Mouse (Mus musculus) heart, embryonic 14.5 days (tissue): ENCODE data around the gene Ppip5k2. TPM values are rescaled to one million over a fixed set of nuclear protein-coding genes. Genes with fewer than 3 reads are reported as not detected.
A peak's percentile ranks its signal among the peaks of the same experiment; 100 is the strongest.

Source experiments
- ATAC-seq: fragments of 200-750 bp; cut with Nextera tagmentation; 2 replicates; pipeline ENCODE4 v1.8.0; 2017; ENCODE audit warnings: low read depth, moderate TSS enrichment; ENCODE audit not compliant: insufficient number of reproducible peaks, insufficient read depth, low FRiP score
- H3K27ac ChIP-seq, 2 experiments: fragments of 200-500 bp in 1 of 2; fragments of 300-500 bp in 1 of 2; sonication (generic) in 1 of 2; replicated peaks in 1 of 2; 2 replicates each; pipeline ENCODE4 v1.5.1; 2012 to 2014; ENCODE audit warnings: low read depth in 2 of 2, low read length in 2 of 2, control low read depth in 1 of 2, mild to moderate bottlenecking in 1 of 2, mixed read lengths in 1 of 2; ENCODE audit not compliant: control insufficient read depth in 1 of 2, insufficient read depth in 1 of 2
- H3K27me3 ChIP-seq: fragments of 300-500 bp; sonication (generic); 2 replicates; pipeline ENCODE4 v1.6.1; 2014; ENCODE audit warnings: mild to moderate bottlenecking, low read length, control low read depth; ENCODE audit not compliant: control insufficient read depth, insufficient read depth
- H3K36me3 ChIP-seq: fragments of 300-500 bp; sonication (generic); 2 replicates; pipeline ENCODE4 v1.6.1; 2014; ENCODE audit warnings: mild to moderate bottlenecking, control low read depth, low read length, mixed read lengths; ENCODE audit not compliant: control insufficient read depth, insufficient read depth
- H3K4me1 ChIP-seq, 2 experiments: fragments of 200-500 bp in 1 of 2; fragments of 300-500 bp in 1 of 2; sonication (generic) in 1 of 2; 2 replicates each; pipeline ENCODE4 v1.6.1; 2012 to 2014; ENCODE audit warnings: low read length in 2 of 2, control low read depth in 1 of 2, mixed read lengths in 1 of 2; ENCODE audit not compliant: control insufficient read depth in 2 of 2, insufficient read depth in 2 of 2
- H3K4me2 ChIP-seq: fragments of 300-500 bp; sonication (generic); 2 replicates; pipeline ENCODE4 v1.6.1; 2014; ENCODE audit warnings: mild to moderate bottlenecking, low read length
- H3K4me3 ChIP-seq, 2 experiments: fragments of 200-500 bp in 1 of 2; fragments of 300-500 bp in 1 of 2; sonication (generic) in 1 of 2; 2 replicates each; pipeline ENCODE4 v1.5.1; 2012 to 2014; ENCODE audit warnings: low read length in 2 of 2, mild to moderate bottlenecking in 2 of 2, control low read depth in 1 of 2, low read depth in 1 of 2, moderate library complexity in 1 of 2; ENCODE audit not compliant: control insufficient read depth in 1 of 2, insufficient read depth in 1 of 2
- H3K9ac ChIP-seq: fragments of 300-500 bp; sonication (generic); 2 replicates; pipeline ENCODE4 v1.6.1; 2014; ENCODE audit warnings: mild to moderate bottlenecking, low read length
- H3K9me3 ChIP-seq: fragments of 300-500 bp; sonication (generic); 2 replicates; pipeline ENCODE4 v1.6.1; 2016; ENCODE audit warnings: low read length, control low read depth; ENCODE audit not compliant: control insufficient read depth
- WGBS: fragments of 180-500 bp; shearing (Covaris S2); extraction: QIAGEN DNeasy Blood & Tissue Kit; methylation state at CpG from one replicate; pipeline ENCODE4 v1.1.7; 2014; 5-methylcytosine and 5-hydroxymethylcytosine counted together
- polyA plus RNA-seq: library from polyadenylated mRNA; unstranded; fragments of >200 nt; fragmentation: Nextera tagmentation; extraction: Ambion mirVana; gene quantifications from 2 replicates; pipeline ENCODE4 v1.2.1, GENCODE M21; 2014

Ppip5k2 gene
- polyA plus RNA-seq, 1 experiment from 2014 or later, result 61.7 TPM

GRCm38 (mm10) chr1:97726730-97727129 is 43.5 kb downstream of the Ppip5k2 start:
- ATAC-seq, result no peak
- WGBS, result 73% methylated on average over 2 of the region's 2 CpGs
- Histone ChIP-seq H3K27me3 (no peaks in the 10 kb centered on the region), H3K9ac (no peak overlapping the region), H3K4me2 (no peak overlapping the region), H3K36me3 (peaks cover 67% of the 10 kb centered on the region), H3K4me1 (no peaks in the 10 kb centered on the region), H3K9me3 (no peaks in the 10 kb centered on the region), H3K27ac (no peak overlapping the region), H3K4me3 (no peak overlapping the region)

- Histone ChIP-seq H3K9ac (no peak overlapping the region), H3K36me3 (peaks cover 73% of the 10 kb centered on the region), H3K27me3 (no peaks in the 10 kb centered on the region), H3K9me3 (no peaks in the 10 kb centered on the region), H3K4me3 (no peak overlapping the region), H3K27ac (no peak overlapping the region), H3K4me2 (no peak overlapping the region), H3K4me1 (no peaks in the 10 kb centered on the region)
- WGBS, result 89% methylated on average over 9 of the region's 9 CpGs
- ATAC-seq, result no peak
Observed at GRCm38 (mm10) chr1:97718440-97718839, 51.8 kb downstream of the Ppip5k2 start.

DNA sequence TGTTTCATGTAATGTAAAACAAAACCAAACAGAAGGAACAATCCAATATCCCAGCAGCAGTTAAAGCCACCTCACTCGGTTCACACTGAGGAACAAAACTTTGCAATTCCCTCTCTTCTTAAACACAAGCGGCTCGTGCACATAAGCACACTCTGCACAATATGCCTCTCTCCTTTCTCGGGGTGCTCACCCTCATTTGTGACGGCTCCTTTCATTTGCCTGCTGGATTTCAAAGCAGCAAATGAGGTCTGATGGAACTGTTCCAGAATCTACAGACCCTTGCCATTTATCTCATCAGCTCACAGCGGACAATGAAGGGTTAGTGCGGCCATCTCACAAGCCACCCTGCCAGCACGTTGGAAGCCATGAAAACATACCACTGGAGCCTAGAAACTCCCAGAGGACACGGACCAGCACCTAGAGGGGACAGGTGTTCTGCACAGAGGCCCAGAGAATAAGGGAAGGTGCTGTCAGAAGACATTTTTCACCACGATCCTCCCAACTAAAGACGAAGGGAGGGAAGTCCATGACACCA is 55.8 kb downstream of the Ppip5k2 start:
- no peak overlapping the region for H3K27ac ChIP-seq
- H3K4me1 ChIP-seq, result no peaks in the 10 kb centered on the region
- peaks cover 84% of the 10 kb centered on the region for H3K36me3 ChIP-seq
- H3K9me3 ChIP-seq, result no peaks in the 10 kb centered on the region
- no peaks in the 10 kb centered on the region for H3K27me3 ChIP-seq
- H3K4me2 ChIP-seq, result no peak overlapping the region
- ATAC-seq, result no peak
- H3K4me3 ChIP-seq, result no peak overlapping the region
- H3K9ac ChIP-seq, result no peak overlapping the region
- 84% methylated on average over 11 of the region's 11 CpGs for WGBS

DNA sequence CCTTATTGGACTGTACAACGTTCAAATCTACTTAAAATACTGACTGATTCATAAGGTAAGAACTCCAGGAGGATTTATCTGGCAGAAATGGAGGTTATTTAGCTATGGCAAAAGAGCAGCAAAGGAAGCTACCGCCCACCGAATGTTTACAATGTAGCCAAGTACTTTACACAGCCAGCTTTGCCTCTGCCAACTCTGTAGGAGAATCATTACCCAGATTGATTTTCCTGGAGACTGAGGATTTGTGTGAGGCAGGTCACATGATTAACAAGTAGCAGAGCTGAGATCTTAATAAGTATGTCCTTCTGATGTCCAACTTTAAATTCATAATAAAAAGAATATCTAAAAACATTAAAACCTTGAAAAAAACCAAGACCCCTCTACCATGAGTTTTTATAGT is 59.7 kb downstream of the Ppip5k2 start:
- Histone ChIP-seq H3K4me1 (no peaks in the 10 kb centered on the region), H3K36me3 (peaks cover 75% of the 10 kb centered on the region), H3K27ac (no peak overlapping the region), H3K4me3 (no peak overlapping the region), H3K9me3 (no peaks in the 10 kb centered on the region), H3K4me2 (no peak overlapping the region), H3K9ac (no peak overlapping the region), H3K27me3 (no peaks in the 10 kb centered on the region)
- WGBS, result 91% methylated on average over 3 of the region's 3 CpGs
- ATAC-seq, result no peak

DNA sequence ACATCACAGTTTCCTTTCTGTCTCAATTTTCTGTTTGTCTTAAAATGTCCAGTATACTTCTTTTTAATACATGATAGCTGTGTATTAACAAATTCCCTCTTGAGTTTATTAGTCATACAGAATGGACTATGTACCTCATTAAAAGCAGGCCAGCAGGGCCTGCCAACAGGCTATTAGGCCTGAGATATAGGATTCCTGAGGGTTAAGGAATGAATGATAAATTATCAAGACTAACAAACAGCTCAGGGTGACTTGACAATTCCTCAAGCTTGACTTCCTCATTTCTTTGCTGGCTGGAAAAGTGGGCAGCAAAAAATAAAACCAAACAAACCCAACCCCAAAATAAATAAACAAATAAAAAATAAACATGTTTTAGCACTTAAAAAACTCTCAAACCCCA is 64.8 kb downstream of the Ppip5k2 start:
- Histone ChIP-seq H3K4me3 (no peak overlapping the region), H3K27ac (no peak overlapping the region), H3K4me2 (no peak overlapping the region), H3K36me3 (peaks cover 46% of the 10 kb centered on the region), H3K9me3 (no peaks in the 10 kb centered on the region), H3K4me1 (no peaks in the 10 kb centered on the region), H3K9ac (no peak overlapping the region), H3K27me3 (no peaks in the 10 kb centered on the region)
- no peak for ATAC-seq

DNA sequence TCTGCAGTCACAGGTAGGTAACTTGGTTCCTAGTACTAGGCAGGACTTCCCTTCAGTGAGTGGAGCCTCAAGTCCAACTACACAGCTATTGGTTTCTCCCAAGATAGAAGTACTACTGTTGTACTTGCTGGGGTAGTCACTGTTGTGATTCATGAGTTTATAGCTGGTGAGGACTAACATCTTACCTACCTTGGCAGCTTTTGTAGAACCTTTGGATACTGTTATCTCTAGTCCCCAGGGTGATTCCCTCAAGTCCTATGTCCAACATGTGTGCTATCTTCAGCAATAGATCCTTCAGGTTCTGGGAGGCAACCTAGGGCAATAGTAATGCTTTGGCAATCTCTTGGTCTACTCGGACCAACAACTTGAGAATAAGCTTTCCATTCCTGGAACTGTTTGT is 65.6 kb downstream of the Ppip5k2 start:
- Histone ChIP-seq H3K9me3 (no peaks in the 10 kb centered on the region), H3K36me3 (peaks cover 39% of the 10 kb centered on the region), H3K4me2 (no peak overlapping the region), H3K4me3 (no peak overlapping the region), H3K27me3 (no peaks in the 10 kb centered on the region), H3K9ac (no peak overlapping the region), H3K27ac (no peak overlapping the region), H3K4me1 (no peaks in the 10 kb centered on the region)
- WGBS, result 94% methylated on average over 1 of the region's 1 CpGs
- no peak for ATAC-seq

DNA sequence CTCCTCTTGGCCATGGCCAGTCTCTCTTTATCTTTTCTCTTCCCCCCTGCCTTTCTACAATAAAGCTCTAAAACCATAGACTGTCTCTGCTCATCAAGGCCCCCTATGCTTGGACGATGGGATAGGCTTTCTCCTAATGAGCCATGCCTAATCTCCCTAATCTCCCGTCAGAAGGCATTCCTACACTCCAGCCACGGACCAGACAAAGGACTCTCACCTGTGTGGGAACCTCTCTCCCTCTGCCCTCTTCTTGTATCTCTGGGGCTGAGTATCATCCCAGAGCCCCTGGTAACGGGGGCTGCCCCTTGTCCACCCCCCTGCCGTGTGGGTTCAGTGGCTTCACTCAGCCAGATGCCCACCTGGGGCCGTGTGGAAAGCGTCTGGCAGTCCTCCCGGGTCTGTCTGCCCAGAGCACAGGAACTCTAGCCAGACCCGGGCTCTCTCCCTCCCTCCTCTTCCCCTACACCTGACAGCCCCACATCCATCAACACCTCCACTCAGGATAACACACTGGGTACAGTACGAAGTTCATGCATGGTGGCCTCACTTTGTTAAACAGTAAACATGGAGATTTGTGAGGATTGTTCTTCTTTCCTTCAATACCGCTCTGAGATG is 71.1 kb downstream of the Ppip5k2 start:
- peak; percentile 66; the same call in 1 of the 2 replicates for ATAC-seq
- H3K36me3 ChIP-seq, result no peaks in the 10 kb centered on the region
- H3K27me3 ChIP-seq, result no peaks in the 10 kb centered on the region
- H3K9ac ChIP-seq, result no peak overlapping the region
- WGBS, result 10% methylated on average over 11 of the region's 11 CpGs
- peaks cover 3 to 8% of the 10 kb centered on the region in 2 experiments; a peak in 2 of 4 replicates for H3K4me1 ChIP-seq
- H3K4me2 ChIP-seq, result peak overlapping the region; percentile 56
- H3K4me3 ChIP-seq, result no peak overlapping the region
- H3K9me3 ChIP-seq, result no peaks in the 10 kb centered on the region
- H3K27ac ChIP-seq, result no peak overlapping the region

DNA sequence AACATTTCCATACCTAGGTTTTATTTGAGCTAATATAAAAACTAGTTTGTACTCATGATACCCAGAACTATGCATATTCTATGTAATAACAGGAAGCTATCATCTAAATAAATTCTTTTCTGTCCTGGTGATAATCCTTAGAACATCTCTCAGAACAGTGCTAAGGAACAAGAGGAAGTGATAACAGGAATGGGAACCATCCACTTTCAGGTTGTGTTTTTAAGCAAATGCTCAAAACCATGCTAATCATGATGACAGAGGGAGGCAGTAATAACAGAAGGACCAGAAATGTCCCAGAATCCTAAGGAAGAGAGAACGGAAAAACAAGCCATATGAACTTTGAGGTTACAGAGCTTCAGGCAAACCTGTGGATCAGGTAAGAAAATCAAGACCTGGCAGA is 72.9 kb downstream of the Ppip5k2 start:
- 94% methylated on average over 1 of the region's 1 CpGs for WGBS
- Histone ChIP-seq H3K27ac (no peak overlapping the region), H3K9ac (no peak overlapping the region), H3K9me3 (no peaks in the 10 kb centered on the region), H3K36me3 (no peaks in the 10 kb centered on the region), H3K4me3 (no peak overlapping the region), H3K4me1 (peaks cover 3 to 8% of the 10 kb centered on the region in 2 experiments; a peak in 2 of 4 replicates), H3K27me3 (no peaks in the 10 kb centered on the region), H3K4me2 (no peak overlapping the region)
- ATAC-seq, result no peak
